Mouse (Mus musculus): ENCODE results near the gene Klhl28.
A peak's percentile ranks its signal among the peaks of the same experiment; 100 is the strongest.

Klhl28 gene

GRCm38 (mm10) chr12:64965124-64966026 is at the start of gene Klhl28, which contains the start of gene Togaram1:
Gene Klhl28, minus strand, starts transcription at chr12:64965534.
Gene Togaram1, plus strand, starts transcription at chr12:64965804.
- peak; percentile 97 for DNase-seq (ENCODE audit: low spot score)

GRCm38 (mm10) chr12:65007725-65008124 is 42.4 kb upstream of the Klhl28 start:
- DNase-seq (ENCODE audit: low spot score), result no peak

- DNase-seq (ENCODE audit: low spot score), result no peak
Observed at GRCm38 (mm10) chr12:64977518-64977917, 12.2 kb upstream of the Klhl28 start.

GRCm38 (mm10) chr12:64976191-64976590 is 10.9 kb upstream of the Klhl28 start:
- no peak for DNase-seq (ENCODE audit: low spot score)

- DNase-seq (ENCODE audit: low spot score), result no peak
Observed at GRCm38 (mm10) chr12:64975558-64975957, 10.2 kb upstream of the Klhl28 start.

GRCm38 (mm10) chr12:64972063-64972462 is 6.7 kb upstream of the Klhl28 start:
- DNase-seq (ENCODE audit: low spot score), result no peak

GRCm38 (mm10) chr12:64971399-64971798 is 6.1 kb upstream of the Klhl28 start:
- DNase-seq (ENCODE audit: low spot score), result no peak

GRCm38 (mm10) chr12:64968067-64968466 is 2.7 kb upstream of the Klhl28 start:
- DNase-seq (ENCODE audit: low spot score), result no peak

GRCm38 (mm10) chr12:64967470-64967869 is 2.1 kb upstream of the Klhl28 start:
- DNase-seq (ENCODE audit: low spot score), result no peak

- no peak for DNase-seq (ENCODE audit: low spot score)
Observed at GRCm38 (mm10) chr12:64966652-64967435, 1.5 kb upstream of the Klhl28 start.

GRCm38 (mm10) chr12:64966101-64966631 is 832 bp upstream of the Klhl28 start:
- peak; percentile 46 for DNase-seq (ENCODE audit: low spot score)

GRCm38 (mm10) chr12:64964560-64964959 is 774 bp downstream of the Klhl28 start:
- no peak for DNase-seq (ENCODE audit: low spot score)

GRCm38 (mm10) chr12:64937493-64937892 is 27.8 kb downstream of the Klhl28 start:
- no peak for DNase-seq (ENCODE audit: low spot score)

GRCm38 (mm10) chr12:64917578-64918471 is 47.5 kb downstream of the Klhl28 start, which contains the start of gene Gm527:
Gene Gm527, plus strand, starts transcription at chr12:64917906.
- peak; percentile 92 for DNase-seq (ENCODE audit: low spot score)

- DNase-seq (ENCODE audit: low spot score), result no peak
Observed at GRCm38 (mm10) chr12:64916735-64917134, 48.6 kb downstream of the Klhl28 start.

- DNase-seq (ENCODE audit: low spot score), result no peak
Observed at GRCm38 (mm10) chr12:64912996-64913395, 52.3 kb downstream of the Klhl28 start.

GRCm38 (mm10) chr12:64903186-64903585 is 62.1 kb downstream of the Klhl28 start:
- DNase-seq (ENCODE audit: low spot score), result no peak

- DNase-seq (ENCODE audit: low spot score), result peak; percentile 32
Observed at GRCm38 (mm10) chr12:64902506-64902905, 62.8 kb downstream of the Klhl28 start.

- peak; percentile 59 for DNase-seq (ENCODE audit: low spot score)
Observed at GRCm38 (mm10) chr12:64897060-64897730, 68.1 kb downstream of the Klhl28 start.
